8 mouse cellular contexts compared by ENCODE assay signal in the genomic region with DNA sequence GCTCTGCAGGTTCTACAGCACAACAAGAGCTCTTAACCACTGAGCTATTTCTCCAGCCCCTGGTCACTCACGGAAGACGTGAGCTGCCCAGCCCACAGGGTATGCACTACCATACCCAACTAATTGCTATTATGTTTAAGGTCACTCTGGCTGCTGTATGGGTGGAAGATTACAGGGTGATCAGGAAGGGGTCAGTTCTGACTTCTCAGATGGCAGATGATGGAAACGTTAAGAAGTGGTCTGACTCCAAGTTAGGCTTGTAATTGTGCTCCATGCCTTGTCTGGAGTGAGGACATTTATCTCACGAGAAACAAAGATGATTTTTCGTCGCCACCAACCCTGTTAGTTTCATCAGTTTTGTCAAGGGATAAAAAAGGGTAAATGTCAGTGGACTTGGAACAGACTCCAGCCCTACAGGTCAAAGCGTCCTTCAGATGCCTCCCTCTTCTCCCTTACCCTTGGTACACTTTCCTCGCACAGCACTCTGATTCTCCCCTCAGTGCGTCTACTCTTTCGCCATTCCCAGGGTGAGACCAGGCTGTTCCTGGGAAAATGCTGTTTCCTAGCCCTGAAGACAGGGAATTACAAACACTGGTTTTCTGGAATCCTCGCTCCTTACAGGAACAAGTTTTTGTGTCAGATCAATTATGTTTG. TPM values are rescaled to one million over a fixed set of nuclear protein-coding genes. Genes with fewer than 3 reads are reported as not detected.
DNase-seq lines count a peak whose midpoint lies in the region; ATAC-seq and TF ChIP-seq lines count a peak whose summit lies in the region.

No protein-coding gene starts in this region.

- peaks cover 18% of the 10 kb centered on the region for H3K36me3 ChIP-seq in embryonic facial prominence, embryonic 10.5 days (replicated peaks)
- H3K36me3 ChIP-seq in hindbrain, embryonic 16.5 days (ENCODE audit: control insufficient read depth, insufficient read depth, low read length): peaks cover 3% of the 10 kb centered on the region; the same call in 1 of the 2 replicates
- H3K36me3 ChIP-seq in midbrain, embryonic 16.5 days (ENCODE audit: control insufficient read depth, insufficient read depth, low read length): no peaks in the 10 kb centered on the region

- peak overlapping the region; percentile 69; the same call in 1 of the 2 replicates for H3K9ac ChIP-seq in hindbrain, embryonic 16.5 days (ENCODE audit: low read depth, low read length)
- peak overlapping the region; percentile 79 for H3K9ac ChIP-seq in midbrain, embryonic 16.5 days (ENCODE audit: low read depth, low read length)

- H3K27ac ChIP-seq in embryonic facial prominence, embryonic 10.5 days (replicated peaks): peak overlapping the region; percentile 92
- H3K27ac ChIP-seq in hindbrain, embryonic 16.5 days (ENCODE audit: low read depth, low read length): 0 out of 2 replicates have a peak overlapping the region, but pooled peaks have one; percentile 18
- no peak overlapping the region for H3K27ac ChIP-seq in midbrain, embryonic 16.5 days (ENCODE audit: low read length)

- ATAC-seq in hindbrain, embryonic 16.5 days: peak; percentile 27; the same call in 1 of the 2 replicates
- ATAC-seq in midbrain, embryonic 16.5 days: no peak

- no peaks in the 10 kb centered on the region for H3K27me3 ChIP-seq in embryonic facial prominence, embryonic 10.5 days (replicated peaks; ENCODE audit: low read depth, poor library complexity, severe bottlenecking)
- H3K27me3 ChIP-seq in hindbrain, embryonic 16.5 days (replicated peaks; ENCODE audit: control insufficient read depth, insufficient read depth, low read length): no peaks in the 10 kb centered on the region
- no peaks in the 10 kb centered on the region for H3K27me3 ChIP-seq in midbrain, embryonic 16.5 days (ENCODE audit: control insufficient read depth, insufficient read depth, low read depth, low read length)

- WGBS in lung, adult 2 months: 21% methylated on average over 11 of the region's 11 CpGs
- 11% methylated on average over 11 of the region's 11 CpGs for WGBS in embryonic facial prominence, embryonic 10.5 days
- WGBS in hindbrain, embryonic 16.5 days: 15% methylated on average over 11 of the region's 11 CpGs
- 13% methylated on average over 11 of the region's 11 CpGs for WGBS in midbrain, embryonic 16.5 days

- no peak for TF ChIP-seq POLR2A in lung, adult 2 months (IDR thresholded peaks at IDR 0.05; ENCODE audit: borderline replicate concordance, extremely low read depth, low read depth, low read length)

- peak; percentile 7 for DNase-seq in lung, adult 2 months
- no peak for DNase-seq in lung, adult 18-20 months
- DNase-seq in embryonic facial prominence, embryonic 10.5 days (ENCODE audit: low spot score): peak; percentile 30
- DNase-seq in urinary bladder, postnatal 4 days (ENCODE audit: low spot score in 2 of 2): no peak
- DNase-seq in ovary, postnatal 36 days (ENCODE audit: low spot score): no peak
- no peak for DNase-seq in cerebellum, adult 8-10 months

- H3K4me3 ChIP-seq in lung, adult 2 months (replicated peaks; ENCODE audit: extremely low read depth, low read depth, low read length): peak overlapping the region; percentile 11
- H3K4me3 ChIP-seq in embryonic facial prominence, embryonic 10.5 days: peak overlapping the region; percentile 71
- H3K4me3 ChIP-seq in hindbrain, embryonic 16.5 days (ENCODE audit: low read length): peak overlapping the region; percentile 60
- H3K4me3 ChIP-seq in midbrain, embryonic 16.5 days (ENCODE audit: low read depth, low read length): peak overlapping the region; percentile 72

- H3K4me1 ChIP-seq in lung, adult 2 months (ENCODE audit: control insufficient read depth, insufficient read depth, low read length): peaks cover 8% of the 10 kb centered on the region
- peaks cover 9% of the 10 kb centered on the region for H3K4me1 ChIP-seq in embryonic facial prominence, embryonic 10.5 days
- peaks cover 10% of the 10 kb centered on the region for H3K4me1 ChIP-seq in hindbrain, embryonic 16.5 days (ENCODE audit: control insufficient read depth, insufficient read depth, low read depth, low read length)
- H3K4me1 ChIP-seq in midbrain, embryonic 16.5 days (ENCODE audit: control insufficient read depth, insufficient read depth, low read length): peaks cover 11% of the 10 kb centered on the region; the same call in 1 of the 2 replicates

- TF ChIP-seq CTCF in lung, adult 2 months (IDR thresholded peaks at IDR 0.05; ENCODE audit: insufficient read depth, low read length): no peak

- H3K9me3 ChIP-seq in embryonic facial prominence, embryonic 10.5 days: no peaks in the 10 kb centered on the region
- no peaks in the 10 kb centered on the region for H3K9me3 ChIP-seq in hindbrain, embryonic 16.5 days (ENCODE audit: control insufficient read depth, low read length)
- no peaks in the 10 kb centered on the region for H3K9me3 ChIP-seq in midbrain, embryonic 16.5 days (replicated peaks; ENCODE audit: control insufficient read depth, low read length, poor library complexity, severe bottlenecking)

- H3K4me2 ChIP-seq in hindbrain, embryonic 16.5 days (ENCODE audit: low read length): peak overlapping the region; percentile 75
- H3K4me2 ChIP-seq in midbrain, embryonic 16.5 days (ENCODE audit: low read length): peak overlapping the region; percentile 68

RNA-seq across cellular contexts. Expression of gene Blvra, which starts 0.6 kb away (rescaled TPM):
- 5.6 and 13.3 TPM in 2 replicates for polyA plus RNA-seq in lung, adult 2 months (2012; rRNA removed)
- polyA plus RNA-seq in embryonic facial prominence, embryonic 10.5 days (2016; fragmentation: Nextera tagmentation; extraction: Ambion mirVana): 21.2 and 26.4 TPM in 2 replicates
- 30.4 and 30.9 TPM in 2 replicates for polyA plus RNA-seq in hindbrain, embryonic 16.5 days (2015; fragmentation: Nextera tagmentation; extraction: Ambion mirVana)
- 29.7 and 30.1 TPM in 2 replicates for polyA plus RNA-seq in midbrain, embryonic 16.5 days (2015; fragmentation: Nextera tagmentation; extraction: Ambion mirVana)

Comparison
In these comparisons a context has a peak if more than half of its experiments do, and no peak if none do; other contexts are left out.
1. DNase-seq: peak in lung, adult 2 months (single experiment) and embryonic facial prominence, embryonic 10.5 days (single experiment); none in lung, adult 18-20 months (0 of 2), urinary bladder, postnatal 4 days (0 of 2), ovary, postnatal 36 days (single experiment) and cerebellum, adult 8-10 months (single experiment).
2. H3K4me3 ChIP-seq: peak in every context shown above with its lines; median percentile 72 in midbrain, embryonic 16.5 days; 71 in embryonic facial prominence, embryonic 10.5 days; 60 in hindbrain, embryonic 16.5 days; 11 in lung, adult 2 months.